Mouse (Mus musculus) ES-CJ7 (cell line): ENCODE data around the gene Klra7.
"Not testable (repeated sequence)": the region's sequence is repeated elsewhere in the genome, so short reads cannot be mapped to it uniquely, and the experiment has no call there.

Experiments
- DNase-seq: peaks from one replicate; pipeline ENCODE4 v3.0.0; 2011; ENCODE audit warnings: low read depth, low spot score

Gene Klra7

GRCm38 (mm10) chr6:130233222-130233621 lies at the start of gene Klra7:
TSS of gene Klra7 (minus strand) at chr6:130233322.
- DNase-seq = no peak

GRCm38 (mm10) chr6:130281828-130282227 lies 48.7 kb upstream of the Klra7 start, which contains the start of gene Klra10:
TSS of gene Klra10 (minus strand) at chr6:130281928.
- DNase-seq = not testable (repeated sequence)

- no peak for DNase-seq
These were observed 22.2 kb upstream of the Klra7 start for GRCm38 (mm10) chr6:130255326-130255725.

- DNase-seq = no peak
These were observed 4.4 kb upstream of the Klra7 start for GRCm38 (mm10) chr6:130237536-130237935.

- DNase-seq = no peak
These were observed 3.5 kb upstream of the Klra7 start for GRCm38 (mm10) chr6:130236635-130237034.

- not testable (repeated sequence) for DNase-seq
These were observed 35.7 kb downstream of the Klra7 start for GRCm38 (mm10) chr6:130197453-130197852.

- DNase-seq = not testable (repeated sequence)
These were observed 40.1 kb downstream of the Klra7 start, which contains the start of gene Klra9 for GRCm38 (mm10) chr6:130193012-130193411. TSS of gene Klra9 (minus strand) at chr6:130193112.
